Mouse (Mus musculus): ENCODE data around the gene Lage3.

DNA sequence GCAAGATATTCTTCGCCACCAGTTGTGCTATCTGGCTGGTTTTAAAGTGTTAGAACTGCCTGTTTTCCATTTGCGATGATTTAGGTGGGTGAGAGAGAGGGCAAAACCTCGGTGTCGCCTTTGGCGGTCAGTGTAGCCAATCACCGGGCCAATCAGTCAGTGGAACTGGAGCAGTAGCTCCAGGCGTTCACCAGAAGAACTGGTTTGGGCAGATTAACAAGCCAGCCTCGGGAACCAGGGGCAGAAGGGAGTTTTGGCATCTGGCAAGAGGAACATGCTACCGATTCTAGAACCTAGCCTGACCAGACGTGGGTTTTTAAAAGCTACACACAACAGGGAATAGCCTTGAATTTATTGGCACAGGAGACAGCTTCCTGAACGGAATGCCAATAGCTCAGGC lies 5.8 kb upstream of the Lage3 start:
- TF ChIP-seq CTCF (conservative IDR thresholded peaks at IDR 0.05; ENCODE audit: low read length): no peak
- TF ChIP-seq NANOG (IDR thresholded peaks at IDR 0.05; ENCODE audit: borderline replicate concordance, low read length): no peak
- no peak for TF ChIP-seq POU5F1 (IDR thresholded peaks at IDR 0.05; ENCODE audit: borderline replicate concordance, low read length)
